Mouse (Mus musculus) intestine, embryonic 14.5 days (tissue): ENCODE measurements around the gene Tacc2. TPM values are rescaled to one million over a fixed set of nuclear protein-coding genes. Genes with fewer than 3 reads are reported as not detected.
"Not testable (repeated sequence)": the region's sequence is repeated elsewhere in the genome, so short reads cannot be mapped to it uniquely, and the experiment has no call there.

Source experiments
- ATAC-seq: fragments of 200-750 bp; cut with Nextera tagmentation; replicated peaks from 2 replicates; pipeline ENCODE4 v1.8.0; 2017; ENCODE audit warnings: low read depth, moderate number of reproducible peaks, moderate TSS enrichment, moderate library complexity; ENCODE audit not compliant: low FRiP score, low TSS enrichment
- DNase-seq: peaks from one replicate; pipeline ENCODE4 v3.0.0-alpha.2; 2018; ENCODE audit warnings: low spot score
- H3K27ac ChIP-seq: fragments of 300-500 bp; sonication (generic); 2 replicates; pipeline ENCODE4 v1.5.1; 2014; ENCODE audit warnings: low read depth, mild to moderate bottlenecking, control low read depth
- H3K27me3 ChIP-seq: fragments of 300-500 bp; sonication (generic); replicated peaks from 2 replicates; pipeline ENCODE4 v1.6.1; 2014; ENCODE audit warnings: low read length, control low read depth; ENCODE audit not compliant: control insufficient read depth, insufficient read depth
- H3K36me3 ChIP-seq: fragments of 300-500 bp; sonication (generic); 2 replicates; pipeline ENCODE4 v1.6.1; 2014; ENCODE audit warnings: low read length, control low read depth; ENCODE audit not compliant: control insufficient read depth, insufficient read depth
- H3K4me1 ChIP-seq: fragments of 300-500 bp; sonication (generic); replicated peaks from 2 replicates; pipeline ENCODE4 v1.6.1; 2014; ENCODE audit warnings: low read length, control low read depth, mixed read lengths; ENCODE audit not compliant: control insufficient read depth, insufficient read depth
- H3K4me2 ChIP-seq: fragments of 300-500 bp; sonication (generic); 2 replicates; pipeline ENCODE4 v1.6.1; 2014; ENCODE audit warnings: low read length
- H3K4me3 ChIP-seq: fragments of 300-500 bp; sonication (generic); 2 replicates; pipeline ENCODE4 v1.5.1; 2014; ENCODE audit warnings: low read depth, low read length, control low read depth, mixed read lengths
- H3K9ac ChIP-seq: fragments of 300-500 bp; sonication (generic); 2 replicates; pipeline ENCODE4 v1.6.1; 2014; ENCODE audit warnings: mild to moderate bottlenecking, low read length
- H3K9me3 ChIP-seq: fragments of 300-500 bp; sonication (generic); 2 replicates; pipeline ENCODE4 v1.6.1; 2016; ENCODE audit warnings: low read length, control low read depth; ENCODE audit not compliant: control insufficient read depth
- WGBS: fragments of 180-500 bp; shearing (Covaris S2); extraction: QIAGEN DNeasy Blood & Tissue Kit; methylation state at CpG from one replicate; pipeline ENCODE4 v1.1.7; 2014; 5-methylcytosine and 5-hydroxymethylcytosine counted together
- polyA plus RNA-seq: library from polyadenylated mRNA; unstranded; fragments of >200 nt; fragmentation: Nextera tagmentation; extraction: Ambion mirVana; gene quantifications from 2 replicates; pipeline ENCODE4 v1.2.1, GENCODE M21; 2014

Gene Tacc2
- polyA plus RNA-seq, 1 experiment from 2014 or later, result 33.7 TPM

- H3K9ac ChIP-seq, H3K4me2 ChIP-seq, H3K4me3 ChIP-seq, ATAC-seq, H3K36me3 ChIP-seq, H3K27me3 ChIP-seq, DNase-seq: not testable (repeated sequence)
- 0 out of 2 replicates have a peak overlapping the region, but pooled peaks have one; percentile 6 for H3K27ac ChIP-seq
- peaks cover 32% of the 10 kb centered on the region for H3K4me1 ChIP-seq
- 81% methylated on average over 1 of the region's 1 CpGs for WGBS
- peaks cover 11% of the 10 kb centered on the region; the same call in 1 of the 2 replicates for H3K9me3 ChIP-seq
Measured at GRCm38 (mm10) chr7:130668013-130668412, 90.8 kb downstream of the Tacc2 start.

- DNase-seq, result no peak
- Histone ChIP-seq H3K9me3 (peaks cover 3% of the 10 kb centered on the region; the same call in 1 of the 2 replicates), H3K4me3 (no peak overlapping the region), H3K4me1 (peaks cover 32% of the 10 kb centered on the region), H3K27me3 (no peaks in the 10 kb centered on the region), H3K9ac (no peak overlapping the region), H3K4me2 (no peak overlapping the region), H3K27ac (peak overlapping the region; percentile 57), H3K36me3 (no peaks in the 10 kb centered on the region)
- WGBS, result 41% methylated on average over 7 of the region's 7 CpGs
- ATAC-seq, result no peak
Measured at GRCm38 (mm10) chr7:130668729-130669281, 91.6 kb downstream of the Tacc2 start.

GRCm38 (mm10) chr7:130669370-130669881, 92.2 kb downstream of the Tacc2 start:
- ATAC-seq, result peak; percentile 36; the same call in 1 of the 2 replicates
- Histone ChIP-seq H3K36me3 (no peaks in the 10 kb centered on the region), H3K4me2 (no peak overlapping the region), H3K4me1 (peaks cover 32% of the 10 kb centered on the region), H3K9me3 (peaks cover 3% of the 10 kb centered on the region; the same call in 1 of the 2 replicates), H3K27me3 (no peaks in the 10 kb centered on the region), H3K4me3 (no peak overlapping the region), H3K27ac (peak overlapping the region; percentile 57; the same call in 1 of the 2 replicates), H3K9ac (no peak overlapping the region)
- peak; percentile 59 for DNase-seq
- 43% methylated on average over 8 of the region's 8 CpGs for WGBS

- Histone ChIP-seq H3K4me2 (no peak overlapping the region), H3K9me3 (no peaks in the 10 kb centered on the region), H3K27ac (no peak overlapping the region), H3K36me3 (no peaks in the 10 kb centered on the region), H3K4me3 (no peak overlapping the region), H3K9ac (no peak overlapping the region), H3K4me1 (peaks cover 32% of the 10 kb centered on the region), H3K27me3 (no peaks in the 10 kb centered on the region)
- no peak for ATAC-seq
- WGBS, result 59% methylated on average over 4 of the region's 4 CpGs
- no peak for DNase-seq
Measured at GRCm38 (mm10) chr7:130670358-130670757, 93.1 kb downstream of the Tacc2 start.

- no peaks in the 10 kb centered on the region for H3K27me3 ChIP-seq
- H3K27ac ChIP-seq, result no peak overlapping the region
- H3K4me2 ChIP-seq, result no peak overlapping the region
- WGBS, result 60% methylated on average over 6 of the region's 6 CpGs
- H3K9ac ChIP-seq, result no peak overlapping the region
- DNase-seq, result no peak
- H3K4me3 ChIP-seq, result no peak overlapping the region
- ATAC-seq, result no peak
- H3K9me3 ChIP-seq, result no peaks in the 10 kb centered on the region
- H3K36me3 ChIP-seq, result peaks cover 2% of the 10 kb centered on the region; the same call in 1 of the 2 replicates
- peaks cover 32% of the 10 kb centered on the region for H3K4me1 ChIP-seq
Measured at GRCm38 (mm10) chr7:130671301-130671700, 94.1 kb downstream of the Tacc2 start.

- H3K4me3 ChIP-seq, result no peak overlapping the region
- ATAC-seq (0 out of 2 replicates have a peak, but pooled peaks have one; percentile 47), DNase-seq (peak; percentile 76)
- H3K4me2 ChIP-seq, result no peak overlapping the region
- peaks cover 4% of the 10 kb centered on the region; the same call in 1 of the 2 replicates for H3K36me3 ChIP-seq
- no peak overlapping the region for H3K9ac ChIP-seq
- H3K27me3 ChIP-seq, result no peaks in the 10 kb centered on the region
- H3K4me1 ChIP-seq, result peaks cover 36% of the 10 kb centered on the region
- H3K27ac ChIP-seq, result no peak overlapping the region
- 61% methylated on average over 9 of the region's 9 CpGs for WGBS
- no peaks in the 10 kb centered on the region for H3K9me3 ChIP-seq
Measured at GRCm38 (mm10) chr7:130673169-130674033, 96.2 kb downstream of the Tacc2 start.

GRCm38 (mm10) chr7:130674526-130674925, 97.3 kb downstream of the Tacc2 start:
- H3K27me3 ChIP-seq, result no peaks in the 10 kb centered on the region
- H3K4me1 ChIP-seq, result peaks cover 25% of the 10 kb centered on the region
- H3K4me3 ChIP-seq, result no peak overlapping the region
- no peak overlapping the region for H3K27ac ChIP-seq
- ATAC-seq, result no peak
- H3K36me3 ChIP-seq, result peaks cover 4% of the 10 kb centered on the region; the same call in 1 of the 2 replicates
- H3K9ac ChIP-seq, result no peak overlapping the region
- no peak for DNase-seq
- 81% methylated on average over 9 of the region's 9 CpGs for WGBS
- H3K9me3 ChIP-seq, result no peaks in the 10 kb centered on the region
- H3K4me2 ChIP-seq, result no peak overlapping the region

- H3K9me3 ChIP-seq, result no peaks in the 10 kb centered on the region
- no peak overlapping the region for H3K4me3 ChIP-seq
- H3K4me1 ChIP-seq, result peaks cover 6% of the 10 kb centered on the region
- no peak overlapping the region for H3K9ac ChIP-seq
- WGBS, result 58% methylated on average over 11 of the region's 11 CpGs
- no peak for ATAC-seq
- H3K4me2 ChIP-seq, result no peak overlapping the region
- peaks cover 4% of the 10 kb centered on the region; the same call in 1 of the 2 replicates for H3K36me3 ChIP-seq
- no peak for DNase-seq
- no peaks in the 10 kb centered on the region for H3K27me3 ChIP-seq
- no peak overlapping the region for H3K27ac ChIP-seq
Measured at GRCm38 (mm10) chr7:130676885-130677540, 99.8 kb downstream of the Tacc2 start.
